Mouse (Mus musculus) kidney, adult 2 months (tissue): Measurements from ENCODE around the gene Mgat1.

Source experiments
- CTCF ChIP-seq: fragments of 200-500 bp; conservative IDR thresholded peaks from 2 replicates; pipeline ENCODE4 v1.5.1; 2011; ENCODE audit warnings: low read depth, mild to moderate bottlenecking, control low read depth, low read length, moderate library complexity, mixed read lengths; ENCODE audit not compliant: insufficient read depth, insufficient read length
- POLR2A ChIP-seq: fragments of 200-500 bp; IDR thresholded peaks from one replicate; pipeline ENCODE4 v1.6.1; 2011; ENCODE audit warnings: low read depth, low read length, control low read depth

DNA sequence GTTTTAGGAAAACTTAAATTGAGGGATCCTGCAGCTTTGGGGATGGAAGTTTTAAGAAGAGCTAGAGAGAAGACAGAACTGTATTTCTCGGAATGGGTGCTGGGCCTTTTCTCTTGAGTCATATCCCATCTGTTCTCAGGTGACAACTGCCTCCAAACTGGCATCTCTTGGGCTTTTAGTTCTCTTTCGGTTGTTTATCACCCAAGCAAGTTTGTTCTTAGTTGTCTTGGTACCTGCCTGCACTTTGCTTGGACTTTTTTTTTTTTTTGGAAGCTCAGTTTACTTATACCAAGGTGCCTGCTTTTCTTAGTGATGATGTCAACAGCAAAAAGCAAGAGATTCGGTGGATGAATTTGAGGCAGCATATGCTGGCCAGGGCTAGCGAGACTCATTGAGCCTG lies 2.5 kb downstream of the Mgat1 start:
- TF ChIP-seq CTCF (no peak), POLR2A (no peak)
